11 mouse cellular contexts compared by ENCODE assay signal in genomic region chr5:22489091-22489490, GRCm38 (mm10).
A peak's percentile ranks its signal among the peaks of the same experiment; 100 is the strongest.
DNase-seq lines count a peak whose midpoint lies in the region; ATAC-seq and TF ChIP-seq lines count a peak whose summit lies in the region.
"Had no signal": no experiment of that assay in that cellular context is flagged by ENCODE, and none has a peak within 500 bp of the region (broad histone marks: within the 10 kb centered on the region; RNA-seq: fewer than 3 reads in every experiment).

No protein-coding gene starts in this region.

- intact Hi-C loops in gastrocnemius, postnatal 36 days (cut with DNase I) = no loop called here

- H3K9ac ChIP-seq in liver, embryonic 12.5 days = no peak overlapping the region
- H3K9ac ChIP-seq: forebrain, postnatal 0 days; limb, embryonic 13.5 days had no signal

- H3K9me3 ChIP-seq in liver, embryonic 12.5 days (replicated peaks) = no peaks in the 10 kb centered on the region
- H3K9me3 ChIP-seq: limb, embryonic 13.5 days had no signal

- no peak overlapping the region for H3K4me3 ChIP-seq in liver, embryonic 12.5 days
- no peak overlapping the region for H3K4me3 ChIP-seq in small intestine, adult 2 months (ENCODE audit: low read depth, low read length)
- H3K4me3 ChIP-seq: limb, embryonic 13.5 days had no signal

- no peaks in the 10 kb centered on the region for H3K27me3 ChIP-seq in liver, embryonic 12.5 days (replicated peaks)
- H3K27me3 ChIP-seq in small intestine, adult 2 months (ENCODE audit: control insufficient read depth, insufficient read depth, low read length) = no peaks in the 10 kb centered on the region
- H3K27me3 ChIP-seq: limb, embryonic 13.5 days had no signal

- peaks cover 64% of the 10 kb centered on the region for H3K36me3 ChIP-seq in liver, embryonic 12.5 days
- H3K36me3 ChIP-seq in small intestine, adult 2 months (ENCODE audit: control insufficient read depth, insufficient read depth, low read length) = peaks cover 12% of the 10 kb centered on the region

- peaks cover 20% of the 10 kb centered on the region for H3K4me1 ChIP-seq in liver, embryonic 12.5 days
- no peaks in the 10 kb centered on the region for H3K4me1 ChIP-seq in small intestine, adult 2 months (ENCODE audit: control insufficient read depth, insufficient read depth, insufficient read length, low read length)
- H3K4me1 ChIP-seq: limb, embryonic 13.5 days had no signal

- DNase-seq in adrenal gland, postnatal 10 days = peak; percentile 8
- DNase-seq in adrenal gland, postnatal 4 days (ENCODE audit: low spot score in 2 of 2) = no peak
- peak; percentile 57 for DNase-seq in liver
- DNase-seq in cerebellum, postnatal 14 days = peak; percentile 60 to 65
- no peak for DNase-seq in gastrocnemius, postnatal 36 days
- no peak for DNase-seq in layer of hippocampus, postnatal 14 days (ENCODE audit: low spot score in 2 of 2)
- DNase-seq: forebrain, postnatal 0 days; right cerebral cortex, adult 18-20 months had no signal

- ATAC-seq in liver, embryonic 12.5 days = no peak
- ATAC-seq: forebrain, postnatal 0 days had no signal

- no peak for TF ChIP-seq POLR2A in small intestine, adult 2 months (IDR thresholded peaks at IDR 0.05; ENCODE audit: low read depth, low read length)

- no peak overlapping the region for H3K4me2 ChIP-seq in liver, embryonic 12.5 days
- H3K4me2 ChIP-seq: limb, embryonic 13.5 days had no signal

- WGBS in liver, embryonic 12.5 days (ENCODE audit: insufficient replicate concordance) = 59% methylated on average over 4 of the region's 4 CpGs
- 83% methylated on average over 4 of the region's 4 CpGs for WGBS in small intestine, adult 2 months

- TF ChIP-seq CTCF in small intestine, adult 2 months (IDR thresholded peaks at IDR 0.05; ENCODE audit: extremely low read depth, insufficient read length, insufficient replicate concordance, low read depth, low read length) = peak; percentile 46; the same call in 1 of the 2 replicates

- H3K27ac ChIP-seq in liver, embryonic 12.5 days = no peak overlapping the region
- H3K27ac ChIP-seq in small intestine, adult 2 months (ENCODE audit: insufficient read depth, low read depth, low read length) = no peak overlapping the region
- H3K27ac ChIP-seq: limb, embryonic 13.5 days had no signal

Comparison
In these comparisons a context has a peak if more than half of its experiments do, and no peak if none do; other contexts are left out.
1. DNase-seq: peak in adrenal gland, postnatal 10 days (single experiment), liver (single experiment) and cerebellum, postnatal 14 days (2 of 2); none in adrenal gland, postnatal 4 days (0 of 2), gastrocnemius, postnatal 36 days (0 of 2) and layer of hippocampus, postnatal 14 days (0 of 2).